Mouse (Mus musculus) left cerebral cortex, postnatal 25 days (tissue): Measurements from ENCODE around the gene Tex13c3. TPM values are rescaled to one million over a fixed set of nuclear protein-coding genes. Genes with fewer than 3 reads are reported as not detected.
"Not testable (repeated sequence)": the region's sequence is repeated elsewhere in the genome, so short reads cannot be mapped to it uniquely, and the experiment has no call there.

Experiments
- DNase-seq, 2 experiments: peaks; one replicate each; pipeline ENCODE4 v3.0.0; 2022; ENCODE audit warnings: low spot score in 2 of 2, mixed read lengths in 1 of 2
- intact Hi-C: fragments of 180-260 bp; cut with DNase I; formaldehyde crosslinking; loops from one replicate; pipeline ENCODE4 v1.15.1; 2025
- total RNA-seq, 2 experiments: library from RNA; stranded (reverse); gene quantifications; 2 replicates each; pipeline ENCODE4 v1.2.3; 2021

The Tex13c3 gene
- not detected for total RNA-seq

DNA sequence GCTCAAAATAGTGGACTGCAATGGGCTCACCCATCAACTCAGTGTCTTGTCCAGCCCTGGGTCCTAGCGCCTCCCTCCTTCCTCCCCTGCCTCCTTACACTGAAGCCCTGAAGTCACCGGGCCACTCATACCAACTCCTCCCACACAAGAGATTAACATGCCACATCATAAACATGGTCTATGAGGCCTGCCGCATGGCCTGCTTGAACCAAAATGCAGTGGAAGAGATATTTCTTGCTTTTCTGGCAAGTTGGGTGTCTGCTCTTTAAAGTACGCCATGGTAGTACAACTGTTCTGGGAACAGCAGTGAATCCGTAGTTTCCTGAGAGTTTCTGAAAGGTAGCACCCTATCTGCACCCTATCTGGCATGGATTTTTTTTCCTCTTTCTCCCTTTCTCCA lies at the start of gene Tex13c3:
TSS of gene Tex13c3 (minus strand) at position 101 of the 400 bp plus-strand sequence.
- DNase-seq, intact Hi-C loops: not testable (repeated sequence)

DNA sequence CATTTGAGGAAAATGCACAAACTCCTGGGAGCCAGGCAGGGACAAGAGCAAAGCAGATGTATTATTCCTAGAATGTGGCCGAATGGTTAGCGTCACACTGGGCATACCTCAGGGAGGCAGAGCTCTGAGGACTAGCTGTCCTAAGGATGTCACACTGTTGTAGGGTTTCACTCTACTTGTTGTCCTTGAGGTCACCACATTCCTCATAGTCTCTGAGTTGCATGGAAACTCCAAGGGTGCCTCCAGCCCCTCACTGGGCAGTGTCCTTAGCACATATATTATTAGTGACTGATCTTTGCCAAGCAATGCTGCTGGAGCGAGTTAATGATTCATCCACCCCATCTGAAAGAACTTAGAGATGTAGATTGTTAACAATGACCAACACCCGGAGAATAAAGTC lies 8.6 kb upstream of the Tex13c3 start:
- DNase-seq, result no peak
- intact Hi-C loops, result no loop called here
